Mouse (Mus musculus): ENCODE results near the gene Ebf1.

The Ebf1 gene

DNA sequence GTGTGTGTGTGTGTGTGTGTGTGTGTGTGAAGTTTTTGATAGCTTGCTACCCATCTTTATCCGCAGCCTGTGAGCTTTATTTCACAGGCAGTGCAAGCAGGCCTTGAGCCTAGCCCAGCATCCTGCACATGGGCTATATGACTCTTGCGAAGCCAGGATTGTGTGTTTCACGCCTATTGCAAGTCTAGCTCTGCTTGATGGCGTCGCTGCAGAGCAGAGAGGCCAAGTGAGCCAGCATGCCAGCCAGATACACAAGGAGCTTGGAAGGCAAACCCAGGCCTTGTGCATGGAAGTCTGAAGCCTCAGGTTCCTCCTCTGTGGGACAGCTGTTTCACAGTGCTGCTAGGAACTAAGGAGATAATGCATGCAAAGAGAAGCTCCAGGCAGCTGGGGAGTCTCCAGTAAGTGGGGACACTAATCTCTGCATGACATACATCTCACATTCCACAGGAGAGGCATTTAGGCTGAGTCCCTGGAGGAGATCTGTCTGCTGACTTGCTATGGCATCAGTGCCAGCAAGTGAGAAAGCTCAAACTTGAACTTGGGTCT lies 359.2 kb downstream of the Ebf1 start:
- no peak for DNase-seq

DNA sequence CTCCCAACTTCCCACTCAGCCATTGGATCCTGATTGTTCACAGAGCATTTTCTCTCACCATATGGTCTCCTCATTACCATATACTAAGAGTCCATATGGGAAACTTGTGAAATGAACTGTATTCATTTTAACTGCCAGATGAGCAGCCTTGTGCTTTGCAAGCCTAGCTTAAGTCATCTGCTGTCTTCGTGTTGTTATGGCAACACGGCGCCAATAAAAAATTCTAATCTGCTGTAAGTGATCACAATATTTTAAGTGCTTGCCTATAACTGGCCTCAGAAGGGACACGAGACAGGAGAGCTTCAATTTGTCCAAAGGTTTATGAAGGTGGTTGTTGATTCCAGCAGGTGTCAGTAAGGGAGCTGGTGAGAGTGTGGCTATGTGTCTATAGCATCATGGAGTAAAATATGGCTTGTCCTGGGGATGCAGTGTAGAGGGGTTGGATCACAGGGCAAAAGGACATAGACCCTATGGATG lies 360.8 kb downstream of the Ebf1 start:
- DNase-seq, result no peak

DNA sequence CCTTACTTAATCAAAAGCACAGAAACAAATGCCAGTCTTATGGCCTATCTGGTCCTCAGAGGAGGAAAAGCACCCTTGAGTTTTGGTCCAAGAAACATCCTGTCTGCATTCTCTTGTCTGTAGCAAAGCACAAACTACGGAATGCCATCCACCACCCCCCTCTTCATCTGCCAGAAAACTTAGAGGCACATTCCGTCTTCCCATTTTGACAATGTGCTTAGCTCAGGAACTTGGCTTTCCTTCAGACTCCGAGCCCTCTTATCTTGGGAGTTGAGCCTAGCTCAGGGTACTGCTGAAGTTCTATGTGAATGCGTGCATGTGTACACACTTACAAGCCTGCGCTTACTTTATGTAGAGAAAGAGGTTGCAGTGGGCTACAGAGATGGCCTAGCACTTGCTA lies 362.3 kb downstream of the Ebf1 start:
- no peak for DNase-seq

DNA sequence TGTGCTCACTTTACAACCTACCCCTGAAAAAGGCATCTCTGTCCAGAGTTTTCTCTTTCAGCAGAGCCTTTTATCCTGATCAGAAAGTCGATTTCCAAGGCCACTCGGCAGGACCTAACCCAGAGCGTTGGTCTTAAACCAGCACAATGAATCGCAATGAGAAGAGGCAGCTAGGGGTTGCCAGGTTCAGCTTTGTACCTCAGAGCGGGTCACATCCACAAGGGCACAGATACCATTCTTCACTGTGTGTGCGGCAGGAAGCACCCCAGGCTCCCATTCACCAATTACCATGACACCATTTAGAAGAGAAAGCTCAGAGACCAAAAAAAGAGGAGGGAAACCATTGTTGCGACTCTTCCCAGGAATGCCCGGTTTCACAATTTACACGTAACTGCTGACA lies 365.1 kb downstream of the Ebf1 start:
- DNase-seq, result no peak

DNA sequence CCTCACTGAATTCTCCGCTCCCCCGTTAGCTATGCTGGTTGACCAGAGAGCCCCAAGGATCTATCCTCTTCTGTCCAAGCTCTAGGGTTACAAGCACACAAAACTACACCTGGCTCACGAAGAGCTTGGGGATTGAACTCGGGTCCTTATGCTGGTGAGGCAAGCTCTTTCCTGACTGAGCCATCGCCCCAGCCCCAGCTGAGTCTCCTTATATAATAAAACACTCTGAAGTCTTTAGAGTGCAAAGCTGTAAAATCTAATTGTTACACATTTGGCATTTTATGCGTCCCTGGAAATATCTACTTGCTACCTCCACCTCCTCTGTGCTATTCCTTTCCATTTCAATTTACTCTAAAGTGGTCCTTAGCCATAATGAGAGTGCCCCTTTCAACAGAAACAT lies 366.8 kb downstream of the Ebf1 start:
- DNase-seq, result no peak

DNA sequence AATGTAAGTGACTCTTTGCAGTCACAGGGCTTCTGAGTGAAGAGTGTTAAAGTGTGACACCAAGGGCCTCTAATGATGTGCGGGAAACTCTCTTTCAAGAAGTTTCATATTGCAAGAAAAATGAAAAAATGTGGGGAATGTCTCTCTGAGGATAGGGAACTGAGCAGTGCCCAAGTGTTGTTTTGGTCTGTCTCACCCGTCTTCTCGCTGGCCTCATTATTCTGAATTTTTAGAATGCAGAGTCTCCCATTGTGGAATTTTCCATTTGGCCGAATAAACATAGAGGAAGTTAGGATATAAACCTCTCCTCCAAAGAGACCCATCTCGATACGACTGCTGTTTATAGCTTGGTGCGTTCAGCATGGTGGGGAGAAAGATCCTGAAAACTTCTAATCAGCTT lies 367.3 kb downstream of the Ebf1 start:
- no peak for DNase-seq

DNA sequence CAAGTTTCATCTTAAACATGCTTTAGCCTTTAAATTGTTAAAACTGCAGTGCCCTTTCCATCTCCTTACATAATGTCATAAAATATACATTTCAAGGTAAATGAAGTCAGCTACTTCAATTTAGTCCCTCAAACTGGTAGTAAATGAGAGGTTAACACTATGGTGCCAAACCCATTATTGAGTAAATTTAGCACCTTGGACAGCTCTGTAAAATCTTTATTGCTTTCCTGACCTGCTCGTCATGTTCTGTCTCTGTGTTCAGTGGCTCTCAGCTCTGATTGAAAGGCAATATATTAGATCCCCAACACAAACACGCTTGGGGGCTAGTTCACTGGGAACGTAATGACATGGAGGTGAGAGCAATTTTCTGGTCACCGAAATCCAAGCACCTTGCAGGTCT lies 370.7 kb downstream of the Ebf1 start:
- no peak for DNase-seq

DNA sequence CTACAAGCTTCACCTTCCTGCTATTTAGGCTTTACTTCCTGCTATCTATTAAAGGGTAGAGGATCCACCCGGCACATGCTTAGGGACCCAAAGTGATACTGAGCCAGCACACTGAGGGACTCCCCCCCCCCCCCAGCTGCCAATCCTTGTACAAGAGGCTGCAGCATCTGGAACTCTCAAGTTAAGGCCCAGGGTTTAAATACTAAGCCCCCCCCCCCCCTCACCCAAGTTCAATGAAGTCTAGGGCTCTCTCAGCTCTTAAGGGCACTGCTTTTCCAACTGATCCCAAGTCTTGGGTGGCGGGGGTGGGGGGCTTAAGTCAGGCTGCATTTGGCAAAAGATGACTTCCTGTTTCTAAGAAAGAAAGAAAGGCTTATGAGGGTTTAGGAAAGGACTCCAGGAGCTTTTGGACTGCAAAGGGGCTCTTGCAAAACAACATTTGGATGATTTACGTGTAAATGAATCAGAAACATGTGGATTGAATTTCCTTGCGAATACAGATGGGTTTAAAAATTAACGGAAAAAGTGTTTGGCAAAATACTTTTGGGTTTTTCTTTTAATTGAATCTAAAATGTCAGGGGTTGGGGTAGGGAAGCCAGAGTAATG lies 385.7 kb downstream of the Ebf1 start:
- DNase-seq, result no peak

DNA sequence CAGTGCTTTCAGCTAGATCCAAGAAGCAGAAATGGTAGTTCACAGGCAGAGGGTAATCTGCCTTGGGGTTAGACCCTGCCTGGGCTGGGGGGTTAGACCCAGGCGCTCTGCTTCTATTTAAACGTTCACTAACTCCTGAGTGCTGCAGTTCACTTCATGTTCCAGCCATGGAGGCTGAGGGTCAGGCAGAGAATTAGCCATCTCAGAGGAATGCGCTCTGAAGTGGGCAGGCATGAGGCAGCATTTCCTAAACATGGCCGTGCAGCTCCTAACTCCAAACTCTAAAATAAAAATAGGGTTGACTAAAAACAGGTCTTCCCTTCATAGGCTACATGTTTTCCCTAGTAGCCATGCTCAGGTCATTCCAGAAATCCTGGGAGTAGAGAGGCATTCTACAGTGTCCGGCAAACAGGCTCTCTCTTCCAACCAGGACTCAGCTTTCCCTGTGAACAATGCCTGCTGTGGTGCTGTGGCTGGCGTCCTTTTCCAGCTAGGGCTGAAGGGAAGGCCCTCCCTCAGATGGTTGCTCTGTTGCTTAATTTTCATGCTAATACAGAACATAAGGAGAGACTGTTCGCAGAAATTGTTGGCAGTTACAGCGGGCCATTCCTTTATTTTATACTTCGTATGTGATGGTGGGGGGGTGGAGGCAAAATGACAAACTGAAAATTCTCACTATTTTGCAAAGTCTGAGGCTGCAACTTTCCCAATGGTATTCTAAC lies 386.8 kb downstream of the Ebf1 start:
- DNase-seq, result no peak

DNA sequence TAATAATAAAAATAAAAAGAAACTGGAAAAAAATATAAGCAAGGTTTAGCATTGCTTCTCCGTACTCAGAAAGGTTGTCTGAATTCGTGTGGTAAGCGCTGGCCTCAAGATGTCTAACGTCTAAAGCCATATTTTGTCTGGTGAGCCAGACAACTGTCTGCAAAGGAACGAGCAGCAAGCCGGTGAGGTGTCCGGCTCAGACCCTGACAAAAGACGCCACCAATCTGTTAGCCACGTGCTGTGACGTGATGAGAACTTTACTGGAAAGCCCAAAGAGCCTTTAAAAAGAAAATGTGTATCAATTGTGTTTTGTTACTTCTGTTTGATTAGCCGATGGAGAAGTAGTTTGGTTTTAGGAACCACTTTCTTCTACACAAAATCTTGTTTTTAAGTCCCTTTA lies 390.2 kb downstream of the Ebf1 start:
- no peak for DNase-seq

DNA sequence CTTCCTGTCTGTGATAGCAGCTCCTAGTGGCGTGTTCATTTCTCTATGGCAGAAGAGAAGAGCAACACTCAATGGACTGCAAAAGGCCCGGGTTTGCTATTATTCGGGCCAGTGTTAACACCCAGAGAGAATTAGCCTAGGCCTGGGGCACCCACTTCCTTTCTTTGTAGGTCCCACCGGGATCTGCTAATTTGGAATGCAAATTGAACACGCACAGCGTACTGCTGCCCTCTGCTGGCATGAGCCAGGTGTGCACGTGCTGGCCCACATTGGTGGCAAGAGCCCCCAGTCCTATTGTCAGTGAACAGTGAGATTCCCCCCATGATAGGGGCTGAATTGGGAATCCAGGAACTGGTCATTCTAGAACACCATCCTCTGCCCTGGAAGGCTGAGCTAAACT lies 391.0 kb downstream of the Ebf1 start:
- DNase-seq, result peak; percentile 86 to 87

DNA sequence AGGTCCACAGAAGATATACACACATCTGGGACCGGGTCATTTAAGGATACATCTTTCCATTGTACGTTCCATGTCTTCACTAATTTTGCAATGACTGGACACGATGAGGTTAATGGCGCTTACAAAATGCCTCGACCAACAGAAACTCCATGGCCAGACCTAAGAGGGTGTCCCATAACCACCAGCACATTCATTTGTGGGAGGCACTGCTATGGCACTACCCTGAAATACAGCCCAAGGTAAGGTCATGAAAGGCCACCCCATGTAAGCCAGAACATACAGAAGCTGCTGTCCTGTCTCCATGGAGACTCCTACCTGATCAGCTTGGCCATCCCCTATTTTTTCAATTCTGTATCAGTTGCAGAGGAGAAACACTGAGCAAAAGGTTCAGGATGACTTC lies 391.6 kb downstream of the Ebf1 start:
- no peak for DNase-seq

DNA sequence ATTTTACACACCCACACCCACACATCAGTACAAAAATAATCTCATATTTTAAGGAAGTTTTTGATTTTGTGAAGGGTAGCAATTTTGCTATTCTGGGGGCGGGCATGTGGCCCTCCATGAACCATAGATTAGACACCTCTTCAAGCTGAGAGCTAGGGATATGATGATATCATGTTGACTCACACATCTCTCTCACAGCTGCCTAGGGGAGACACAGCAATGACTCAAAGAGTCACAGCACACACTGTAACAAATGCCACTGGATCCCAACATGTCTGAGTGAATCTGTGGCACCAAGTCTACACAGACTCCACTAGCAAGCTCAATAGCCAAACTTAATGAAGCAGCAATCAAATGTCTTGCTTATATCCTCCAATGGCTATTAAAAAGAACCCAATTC lies 395.0 kb downstream of the Ebf1 start:
- DNase-seq, result no peak

DNA sequence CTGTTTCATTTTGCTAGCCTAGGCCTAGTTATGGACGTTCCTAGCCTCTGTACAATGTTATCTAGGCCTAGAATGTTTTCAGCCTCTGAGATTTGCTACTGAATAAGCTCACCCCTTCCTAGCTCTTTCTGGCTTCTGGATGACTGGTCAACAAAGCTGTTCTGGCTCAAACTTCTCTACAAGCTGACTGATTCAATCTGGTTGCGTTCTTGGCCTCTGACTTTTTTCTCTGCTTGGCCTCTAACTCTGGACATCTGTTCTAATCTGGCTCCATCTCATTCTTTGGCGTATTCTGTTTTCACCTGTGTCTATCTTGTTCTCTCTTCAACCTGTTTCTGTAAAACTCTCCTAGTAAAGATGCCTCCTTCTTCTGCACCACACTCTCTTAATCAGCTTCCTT lies 400.4 kb downstream of the Ebf1 start:
- DNase-seq, result no peak

DNA sequence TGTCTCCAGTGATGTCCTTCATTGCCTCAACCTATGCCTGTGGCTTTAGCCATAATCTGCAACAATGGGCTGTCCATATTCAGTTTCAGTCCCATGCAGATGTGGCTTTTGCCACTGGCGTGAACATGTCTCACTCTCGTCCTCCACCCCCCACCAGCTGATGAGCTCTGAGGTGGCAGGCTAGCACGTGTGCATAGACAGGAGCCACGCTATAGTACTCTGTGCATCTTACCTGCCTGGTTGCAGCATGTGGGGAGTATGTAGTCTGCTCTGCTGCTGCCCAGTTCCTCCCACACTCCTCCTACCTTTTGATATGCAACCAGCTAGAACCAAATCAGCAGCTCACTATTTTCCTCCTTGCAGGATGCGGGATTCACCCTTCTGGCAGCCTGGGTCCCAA lies 408.9 kb downstream of the Ebf1 start:
- no peak for DNase-seq

DNA sequence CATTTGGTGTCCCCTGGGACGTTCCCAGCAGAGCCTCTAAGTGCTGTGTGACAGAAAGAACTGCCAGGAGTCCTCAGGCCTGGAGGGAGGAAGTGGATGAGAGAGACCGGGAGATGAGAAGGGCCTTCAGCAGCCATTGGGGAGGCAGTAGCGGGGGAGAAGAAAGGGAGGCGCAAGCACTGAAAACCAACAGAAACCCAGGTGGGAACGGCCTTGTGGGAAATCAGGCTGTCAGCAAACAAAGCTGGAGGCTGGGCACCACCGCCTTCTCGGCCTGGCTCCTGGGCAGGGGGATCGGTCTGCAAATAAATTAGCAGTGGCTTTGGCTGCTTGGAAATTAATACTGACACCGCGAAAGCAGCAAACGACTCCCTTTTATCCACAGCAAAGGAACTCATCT lies 409.6 kb downstream of the Ebf1 start:
- no peak for DNase-seq

DNA sequence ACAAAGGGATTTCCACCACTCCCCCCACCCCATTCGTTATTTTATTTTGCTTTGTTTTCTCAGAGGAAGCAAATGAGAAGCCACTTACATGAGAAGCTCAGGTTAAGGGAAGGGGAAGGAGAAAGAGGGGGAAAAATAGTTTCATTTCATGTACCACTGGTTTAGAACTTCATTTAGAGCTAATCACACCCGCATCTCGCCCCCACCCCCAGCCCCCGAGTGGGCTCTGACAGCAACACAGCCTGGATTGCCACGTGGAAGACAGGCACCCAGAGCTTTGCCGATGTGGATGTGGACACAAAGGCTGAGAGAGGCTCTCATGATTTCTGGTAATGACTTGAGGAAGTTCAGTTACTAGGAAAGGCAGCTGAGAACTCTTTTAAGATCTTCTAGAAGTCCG lies 410.0 kb downstream of the Ebf1 start:
- no peak for DNase-seq

DNA sequence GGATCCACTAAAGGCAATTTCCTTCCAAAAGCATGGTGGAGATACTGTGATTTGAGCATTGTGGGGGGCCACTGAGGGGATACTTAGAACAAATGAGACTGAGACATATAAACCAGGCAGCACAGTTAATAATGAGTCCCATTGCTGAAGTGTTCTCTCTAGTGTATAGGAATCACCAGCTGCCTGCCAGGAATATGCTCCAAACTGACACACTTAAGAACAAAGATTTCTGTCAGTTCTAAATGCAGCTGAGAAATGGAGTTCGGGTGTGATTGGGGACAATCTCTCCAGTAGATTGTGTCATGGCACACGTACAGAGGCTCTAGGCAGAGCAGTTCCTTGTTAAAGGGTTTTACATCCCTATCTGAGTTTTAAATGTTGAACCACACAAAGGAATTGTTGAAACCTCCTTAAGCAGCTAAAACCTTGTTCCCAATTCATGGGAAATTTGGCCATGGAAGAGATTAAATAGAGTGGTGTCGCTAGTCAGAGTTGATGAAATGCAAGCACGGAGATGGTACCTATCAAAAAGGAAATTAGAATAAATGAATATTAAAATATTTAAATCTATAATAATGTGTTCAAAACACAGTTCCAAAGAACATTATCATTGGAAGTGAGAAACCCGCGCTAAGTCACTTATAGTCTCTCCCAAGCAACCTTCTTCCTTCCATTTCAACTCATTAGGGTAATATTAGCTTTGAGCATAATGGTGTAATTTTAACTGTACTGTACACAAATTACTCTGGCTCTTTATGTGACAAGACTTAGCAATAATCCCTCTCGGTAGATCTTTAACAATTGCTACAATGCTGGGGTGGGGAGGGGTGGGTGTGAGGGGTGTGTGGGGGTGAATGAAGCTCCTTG lies 438.9 kb downstream of the Ebf1 start:
- no peak for DNase-seq
